Mouse (Mus musculus): ENCODE measurements at regions not wholly inside any gene's neighbourhood (a gene's known extent, or its start where the extent isn't known, plus 50 kb on each side); places are given as distances from the start of the nearest gene placed in this dataset.

GRCm38 (mm10) chr1:51632851-51633250 is 154.6 kb upstream of the Nabp1 start:
- TF ChIP-seq CTCF (conservative IDR thresholded peaks at IDR 0.05; ENCODE audit: low read length), result no peak
- TF ChIP-seq POU5F1 (IDR thresholded peaks at IDR 0.05; ENCODE audit: borderline replicate concordance, low read length), result no peak

Data from E14TG2a.4 (cell line).